Mouse (Mus musculus): Measurements from ENCODE around the gene Nmt1.

Gene Nmt1

DNA sequence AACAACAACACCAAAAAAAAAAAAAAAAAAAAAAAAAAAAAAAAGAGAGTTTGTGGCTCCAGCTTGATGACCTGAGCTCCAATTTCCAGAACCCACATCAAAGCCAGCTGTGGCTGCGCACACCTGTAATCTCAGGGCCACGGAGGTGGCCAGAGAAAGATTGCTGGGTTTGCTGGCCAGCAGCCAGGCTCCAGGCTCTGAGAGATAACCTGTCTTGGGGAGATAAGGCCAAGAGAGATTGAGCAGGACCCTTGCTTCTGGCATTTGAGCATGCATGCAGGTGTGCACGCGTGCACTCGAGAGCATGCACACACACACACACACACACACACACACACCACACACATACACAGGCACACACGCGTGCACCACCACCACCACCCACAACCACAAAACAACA, 65.3 kb downstream of the Nmt1 start:
- DNase-seq: no peak

DNA sequence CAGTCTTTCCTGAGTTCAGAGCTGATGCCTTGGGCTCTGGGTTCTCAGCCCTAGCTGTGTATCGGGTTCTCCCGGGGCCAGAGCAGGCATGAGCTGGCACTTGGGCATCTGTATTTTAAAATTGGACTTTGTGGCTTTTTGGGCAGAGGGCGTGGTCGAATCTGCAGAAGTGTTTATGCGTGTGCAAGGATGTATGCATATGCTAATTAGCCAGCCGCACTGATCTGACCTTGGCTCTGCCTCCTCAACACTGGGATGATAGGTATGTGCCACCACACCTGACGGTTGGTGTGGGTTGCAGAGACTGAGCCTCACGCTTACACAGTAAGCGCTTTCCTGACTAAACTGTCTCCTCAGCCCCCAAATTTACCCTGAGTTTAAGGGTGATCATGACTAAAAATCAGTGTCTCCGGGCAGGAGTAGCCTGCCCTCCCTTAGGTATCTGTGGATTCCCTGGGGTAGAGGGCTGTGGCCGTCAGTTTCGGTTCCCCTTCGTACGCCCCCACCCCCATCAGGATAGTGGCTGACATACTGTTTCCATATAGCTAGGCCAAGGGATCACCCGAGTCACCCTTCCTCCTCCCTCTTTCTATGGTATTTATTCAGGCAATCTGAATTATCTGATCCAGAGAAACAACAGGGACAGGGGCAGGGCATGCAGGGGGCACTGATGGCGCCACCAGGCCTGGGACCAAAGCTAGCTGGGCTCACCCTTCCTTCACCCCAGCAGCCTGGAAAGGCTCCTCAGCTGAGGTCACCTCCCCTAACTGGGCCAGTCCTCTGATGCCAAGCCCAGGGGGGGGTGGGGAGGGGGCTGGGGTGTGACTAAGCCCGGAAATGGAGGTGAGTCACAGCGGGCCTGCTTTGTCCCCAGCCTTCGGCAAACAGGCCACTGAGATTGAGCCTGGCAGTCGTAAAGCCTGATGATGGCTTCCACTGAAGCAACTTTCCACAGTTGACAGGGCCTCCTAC, 66.2 kb downstream of the Nmt1 start:
- no peak for DNase-seq

DNA sequence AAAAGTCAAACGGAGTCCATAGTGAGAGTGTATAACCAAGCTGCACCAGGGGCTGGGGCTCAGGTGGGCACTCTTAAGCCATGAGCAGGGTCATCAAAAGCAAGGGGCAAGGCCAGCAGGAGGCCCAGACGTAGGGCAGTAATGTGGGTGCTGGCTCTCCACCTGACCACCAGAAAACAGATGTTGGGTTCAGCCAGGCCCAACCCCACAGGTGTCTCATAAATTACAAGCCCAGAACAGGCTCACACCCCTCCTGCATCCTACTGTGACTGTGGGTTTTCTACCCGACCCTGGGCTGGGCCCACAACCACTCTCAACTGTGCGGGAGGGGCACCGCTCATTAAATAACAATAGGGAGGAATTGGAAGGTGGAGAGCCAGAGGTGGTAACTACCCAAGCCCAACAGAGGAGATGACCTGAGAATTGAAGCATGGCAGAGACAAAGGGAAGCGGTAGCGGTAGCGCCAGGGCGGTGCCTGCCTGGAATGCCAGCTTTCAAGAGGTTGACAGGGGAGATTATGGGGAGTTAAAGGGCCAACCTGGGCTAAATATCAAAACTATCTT, 67.2 kb downstream of the Nmt1 start:
- no peak for DNase-seq

DNA sequence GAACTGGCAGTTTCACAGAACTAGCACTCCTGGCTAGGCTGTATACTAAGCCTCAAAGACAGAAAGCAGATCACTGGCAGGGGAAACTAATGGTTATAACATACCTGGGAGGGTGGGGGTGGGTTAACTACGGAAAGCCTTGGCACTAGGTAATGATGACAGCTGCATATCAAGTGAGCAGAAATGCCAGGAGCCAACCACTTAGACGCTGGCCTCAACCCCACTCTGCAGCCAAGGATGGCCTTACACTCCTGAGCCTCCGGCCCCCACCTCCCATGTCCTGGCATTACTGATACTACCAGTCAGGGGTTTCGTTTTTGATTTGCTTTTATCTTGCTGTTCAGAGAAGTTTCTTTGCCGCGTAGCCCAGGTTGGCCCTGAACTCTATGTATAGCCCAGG, 67.8 kb downstream of the Nmt1 start:
- DNase-seq: no peak

DNA sequence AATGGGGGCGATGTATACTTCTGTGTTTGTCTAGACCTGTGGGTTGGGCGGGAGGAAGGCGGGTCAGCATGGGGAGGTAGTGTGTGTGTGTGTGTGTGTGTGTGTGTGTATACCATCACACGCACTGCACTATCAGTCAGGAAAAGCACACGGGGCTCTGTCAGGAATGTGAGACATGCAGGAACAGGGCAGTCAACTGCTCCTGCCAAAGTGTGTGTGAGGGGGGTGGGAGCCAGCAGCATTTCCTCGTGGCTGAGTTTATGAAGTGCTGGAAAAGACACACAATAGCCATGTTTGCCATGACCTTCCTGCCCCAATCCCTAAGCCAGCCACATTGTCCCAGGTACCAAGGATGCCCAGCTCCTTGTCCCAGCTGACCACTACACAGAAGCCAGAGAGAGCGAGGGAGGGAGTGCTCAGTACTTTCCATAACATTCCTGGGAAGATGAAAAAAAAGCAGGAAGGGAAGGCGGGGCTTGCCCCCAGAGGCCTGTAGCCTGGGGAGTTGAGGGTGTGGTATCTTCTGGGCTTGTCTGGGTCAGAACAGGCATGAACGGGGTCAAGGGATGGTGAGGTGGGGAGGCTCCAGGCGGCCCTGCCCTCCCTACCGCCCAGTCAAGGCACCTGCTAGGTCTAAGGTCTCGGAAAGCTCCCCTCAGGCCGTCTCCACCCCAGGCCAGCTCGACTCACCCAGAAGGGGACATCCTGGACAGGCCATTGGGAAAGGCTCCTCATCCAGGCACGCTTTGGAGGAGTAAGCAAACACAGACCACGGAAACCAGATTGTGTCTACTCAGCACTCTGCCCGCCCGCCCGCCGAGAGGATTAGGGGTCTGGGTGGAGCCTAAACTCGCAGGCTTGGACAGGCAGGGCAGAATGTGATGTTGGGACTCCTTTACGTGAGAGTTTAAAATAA, 69.2 kb downstream of the Nmt1 start:
- no peak for DNase-seq

DNA sequence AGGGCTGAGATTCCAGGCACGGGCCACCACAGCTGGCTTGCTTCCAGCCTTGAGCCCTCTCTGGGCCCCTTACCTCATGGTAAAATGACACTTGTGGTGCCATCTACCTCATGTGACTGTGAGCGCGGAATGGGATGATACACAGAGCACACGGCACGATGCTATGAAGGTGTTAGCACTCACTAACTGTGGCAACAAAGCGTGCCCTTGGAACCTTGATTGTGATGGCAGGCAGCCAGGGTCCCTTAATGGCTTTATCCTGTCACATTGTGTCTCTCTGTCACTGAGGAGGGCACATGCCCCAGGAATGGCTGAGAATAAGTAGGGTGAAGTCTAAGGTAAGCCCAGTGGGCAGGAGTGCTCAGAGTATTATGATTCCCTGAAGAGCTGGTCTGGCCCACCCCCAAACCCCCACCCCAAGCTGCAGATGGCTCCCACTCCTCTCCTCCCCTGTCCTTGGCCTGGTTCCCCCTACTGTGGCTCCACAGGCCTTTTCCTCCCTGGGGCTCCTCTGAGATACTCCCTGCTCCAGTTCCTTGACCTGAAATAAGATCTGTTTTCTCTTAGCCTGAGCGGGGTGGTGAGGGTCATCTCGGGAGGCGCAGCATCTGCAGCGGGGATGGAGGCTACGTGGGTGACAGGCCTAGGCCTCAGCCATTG, 70.7 kb downstream of the Nmt1 start:
- no peak for DNase-seq

DNA sequence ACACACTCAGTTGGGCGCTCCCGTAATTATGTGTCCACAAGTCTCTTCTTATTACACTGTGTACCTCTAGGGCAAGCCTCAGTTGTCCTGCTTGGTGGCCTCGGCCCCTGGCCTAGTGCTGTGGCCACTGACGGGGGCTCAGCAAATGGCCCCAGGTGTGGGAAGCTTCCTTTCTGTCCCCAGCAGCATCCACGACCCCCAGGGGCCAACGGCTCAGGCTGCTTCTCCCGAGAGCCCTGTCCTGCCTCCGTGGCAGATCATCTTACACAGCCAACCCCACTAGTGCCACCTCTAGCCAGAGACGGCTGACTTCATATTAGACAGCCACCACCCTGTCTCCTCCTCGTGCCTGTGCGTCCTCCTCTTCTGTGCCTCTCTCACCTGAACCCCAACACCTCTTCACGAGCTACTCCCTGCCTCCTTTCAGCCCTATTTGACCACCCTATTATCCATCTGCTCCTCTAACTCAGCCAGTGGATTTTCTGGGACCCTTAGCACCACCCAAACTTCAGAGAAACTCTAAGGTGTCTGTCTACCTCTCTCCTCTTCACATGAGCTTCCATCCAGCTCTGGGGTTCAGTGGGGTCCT, 71.5 kb downstream of the Nmt1 start:
- no peak for DNase-seq

DNA sequence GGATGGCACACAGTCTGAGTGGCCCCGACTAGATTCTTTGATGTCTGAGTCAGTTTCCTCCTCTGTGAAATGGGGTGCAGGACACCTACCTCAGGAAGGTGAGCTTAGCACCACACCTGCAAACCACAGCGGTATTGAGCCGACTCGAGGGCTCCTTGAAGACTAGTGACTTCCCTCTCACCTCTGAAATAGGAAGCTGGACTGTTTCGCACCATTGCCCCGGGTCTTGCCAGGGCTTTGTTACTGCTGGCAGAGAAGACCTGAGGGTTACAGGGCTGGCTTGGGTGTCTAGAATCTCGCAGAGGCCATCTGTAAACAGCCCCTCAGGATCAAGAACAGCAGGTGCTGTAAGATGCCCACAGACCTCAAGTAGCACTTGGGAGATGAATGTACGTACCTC, 72.4 kb downstream of the Nmt1 start:
- no peak for DNase-seq

DNA sequence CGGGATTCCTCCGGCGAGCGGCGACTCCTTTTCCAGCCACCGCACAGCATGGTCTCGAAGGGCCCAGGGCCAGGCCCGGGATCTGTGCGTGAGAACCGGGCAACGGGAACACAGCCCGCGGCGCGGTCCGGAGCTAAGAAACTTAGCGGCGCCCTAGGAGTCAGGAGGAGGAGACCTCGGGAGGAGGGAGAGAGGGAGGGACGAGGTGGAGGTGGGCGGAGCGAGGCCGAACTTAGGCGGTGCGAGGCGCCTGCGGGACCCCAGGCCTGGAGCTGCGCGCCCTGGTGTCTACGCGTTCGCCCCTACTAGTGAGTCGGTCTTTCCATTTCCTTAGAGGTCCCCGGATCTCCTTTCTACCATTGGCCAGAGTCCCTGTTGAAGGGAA, 73.5 kb downstream of the Nmt1 start, which contains the start of the genes Plcd3 and Acbd4:
Plcd3 (minus strand) TSS at position 178 of the 385 bp plus-strand sequence.
Acbd4 (plus strand) TSS at position 202 of the 385 bp plus-strand sequence.
- peak; percentile 55 to 71 for DNase-seq

DNA sequence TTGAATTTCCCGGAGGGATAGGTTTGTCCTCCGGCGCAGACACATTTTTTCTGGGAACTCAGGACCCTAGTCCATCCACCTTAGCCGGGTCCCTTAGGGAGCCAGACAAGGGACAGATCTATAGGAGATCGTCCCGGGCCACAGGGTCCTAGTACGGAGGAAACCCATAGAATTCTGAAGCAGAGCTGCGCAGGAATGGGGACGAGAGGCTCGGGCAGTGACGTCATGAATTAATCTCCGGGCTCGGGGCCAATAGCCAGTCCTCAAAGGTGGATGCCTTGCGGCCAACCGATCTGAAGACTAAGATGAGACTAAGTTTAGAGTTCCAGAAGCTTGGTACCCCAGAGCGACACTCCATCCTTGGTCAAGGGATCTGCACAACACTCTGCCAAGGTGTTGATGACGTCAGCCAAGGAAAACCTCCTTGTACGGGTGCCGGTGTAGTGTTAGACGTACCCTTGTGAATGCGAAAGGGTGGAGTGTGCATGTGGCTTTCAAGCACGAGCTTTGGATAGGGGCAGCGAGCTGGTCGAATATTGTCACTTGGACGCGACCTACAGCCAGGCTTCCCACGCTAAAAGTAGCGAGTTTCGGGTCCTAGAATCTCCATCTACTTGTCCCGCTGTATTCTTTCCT, 74.0 kb downstream of the Nmt1 start:
- peak in 1 of 2 experiments; percentile 33 for DNase-seq

DNA sequence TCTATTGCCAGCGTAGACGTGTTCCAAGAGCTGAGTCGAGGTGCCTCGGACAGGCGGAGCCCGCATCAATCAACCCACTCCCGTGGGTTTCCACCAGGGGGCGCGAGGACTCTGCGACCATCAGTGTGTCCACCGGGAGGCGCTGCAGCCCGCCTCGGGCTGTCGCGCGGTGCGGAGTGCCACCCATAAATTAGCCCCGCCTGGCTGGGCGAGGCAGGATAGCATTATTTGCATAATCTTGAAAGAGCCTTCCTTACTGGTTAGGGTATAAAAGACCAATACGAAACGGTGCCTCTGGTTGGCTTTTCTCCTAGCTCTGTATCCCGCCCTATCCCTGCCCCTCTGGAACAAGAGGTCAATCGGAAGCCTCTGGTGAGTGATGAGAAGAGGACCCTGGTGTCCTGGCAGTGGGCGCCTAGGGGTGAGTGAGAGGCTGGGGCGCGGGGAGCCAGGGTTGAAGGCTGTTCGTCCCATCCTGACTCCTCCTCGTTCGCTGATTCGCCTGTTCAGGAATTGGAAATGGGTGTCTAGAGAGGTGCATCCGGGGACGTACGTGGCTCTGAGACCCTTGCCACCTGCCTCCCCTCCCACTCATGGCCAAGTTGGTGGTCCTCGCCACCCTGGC, 74.8 kb downstream of the Nmt1 start:
- peak; percentile 93 to 97 for DNase-seq

DNA sequence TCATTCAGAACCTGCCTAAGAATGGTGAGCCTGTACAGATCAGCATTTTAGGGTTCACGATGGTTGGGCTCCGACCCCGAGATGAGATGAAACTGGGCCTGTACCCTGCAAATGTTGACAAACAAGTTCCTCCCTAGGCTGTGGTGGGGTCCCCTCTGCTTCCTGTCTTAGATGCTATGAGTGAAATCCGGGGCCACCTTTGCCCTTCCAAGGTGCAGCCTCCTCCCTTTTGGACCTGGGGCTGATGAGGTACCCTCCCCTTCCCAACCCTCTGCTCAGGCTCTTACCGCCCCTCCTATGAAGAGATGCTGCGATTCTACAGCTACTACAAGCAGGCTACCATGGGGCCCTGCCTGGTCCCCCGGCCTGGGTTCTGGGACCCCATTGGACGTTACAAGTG, 75.6 kb downstream of the Nmt1 start:
- DNase-seq: peak in 1 of 2 experiments; percentile 44

DNA sequence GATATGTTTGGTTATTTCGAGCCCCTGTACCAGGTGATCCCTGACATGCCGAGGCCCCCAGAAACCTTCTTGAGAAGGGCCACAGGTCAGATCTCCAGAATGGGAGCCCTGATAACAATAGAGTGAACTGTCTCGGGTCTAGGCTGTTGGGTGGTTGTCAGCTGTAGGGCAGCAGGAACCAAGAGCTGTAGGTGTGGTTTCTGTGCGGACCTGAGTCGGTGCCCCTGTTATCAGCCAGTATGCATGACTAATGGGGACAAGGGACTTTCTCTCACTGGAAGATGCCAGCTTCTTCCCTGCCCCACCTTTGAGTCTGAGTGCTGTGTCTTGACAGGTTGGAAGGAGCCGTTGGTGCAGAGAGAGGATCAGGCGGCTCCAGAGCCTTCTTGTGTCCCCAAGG, 76.5 kb downstream of the Nmt1 start:
- no peak for DNase-seq

DNA sequence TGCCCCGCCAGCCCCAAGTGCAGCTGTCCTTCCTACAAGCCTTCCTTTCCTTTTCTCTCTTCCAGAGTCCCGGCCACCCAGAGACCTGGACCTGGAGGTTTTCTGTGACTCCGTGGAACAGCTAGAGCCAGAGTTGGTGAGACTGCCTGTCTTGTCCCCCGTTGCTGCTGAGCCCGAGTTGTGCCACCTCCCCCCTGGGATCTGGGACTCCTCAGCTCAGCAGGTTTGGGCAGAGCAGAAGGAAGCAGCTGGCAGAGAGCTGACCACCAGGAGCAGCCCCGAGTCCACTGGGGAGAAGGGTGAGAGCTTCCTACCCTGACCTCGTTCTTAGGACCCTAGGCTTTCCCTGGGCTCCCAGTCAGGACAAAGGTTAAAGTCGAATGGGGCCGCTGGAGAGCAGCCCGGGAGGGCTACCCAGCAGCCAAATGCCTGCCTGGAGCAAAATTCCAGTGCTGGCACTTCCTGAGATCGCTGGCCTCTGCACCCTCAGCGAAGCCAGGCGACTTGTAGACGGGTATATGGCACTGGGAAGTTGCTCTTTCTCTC, 77.3 kb downstream of the Nmt1 start:
- DNase-seq: no peak

DNA sequence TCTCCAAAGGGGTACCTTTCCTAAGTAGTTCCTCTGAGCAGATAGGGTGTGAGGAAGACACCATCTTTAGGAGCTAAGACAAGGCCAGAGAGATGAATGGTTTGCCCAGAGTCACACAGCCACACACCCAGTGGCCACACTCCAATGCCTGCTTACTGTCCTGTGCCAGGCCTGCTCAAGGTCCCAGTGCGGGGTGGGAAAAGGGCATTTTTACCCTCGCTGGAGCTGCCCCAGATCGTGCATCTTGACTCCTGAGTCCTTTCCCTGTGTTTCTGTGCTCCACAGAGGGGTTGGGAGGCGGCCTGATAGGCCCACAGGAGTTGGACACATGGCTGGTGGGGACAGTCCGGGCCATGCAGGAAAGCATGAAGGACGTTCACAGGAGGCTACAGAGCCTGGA, 77.8 kb downstream of the Nmt1 start:
- no peak for DNase-seq

DNA sequence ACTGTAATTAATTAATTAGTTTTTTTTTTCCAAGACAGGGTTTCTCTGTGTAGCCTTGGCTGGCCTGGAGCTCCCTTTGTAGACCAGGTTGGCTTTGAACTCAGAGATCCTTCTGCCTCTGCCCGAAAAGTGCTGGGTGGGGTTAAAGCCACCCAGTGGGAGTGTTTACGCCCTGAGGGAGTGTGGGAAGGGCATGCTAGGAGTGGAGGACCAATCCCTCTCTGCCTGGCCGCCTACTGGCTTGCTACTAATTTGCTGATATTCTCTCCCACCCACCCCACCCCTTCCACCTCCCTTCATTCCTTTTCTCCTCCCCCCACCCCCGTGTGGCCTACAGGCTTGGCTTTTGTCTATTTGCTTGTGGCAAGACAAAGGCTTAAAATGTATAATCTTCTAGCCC, 78.4 kb downstream of the Nmt1 start:
- no peak for DNase-seq

DNA sequence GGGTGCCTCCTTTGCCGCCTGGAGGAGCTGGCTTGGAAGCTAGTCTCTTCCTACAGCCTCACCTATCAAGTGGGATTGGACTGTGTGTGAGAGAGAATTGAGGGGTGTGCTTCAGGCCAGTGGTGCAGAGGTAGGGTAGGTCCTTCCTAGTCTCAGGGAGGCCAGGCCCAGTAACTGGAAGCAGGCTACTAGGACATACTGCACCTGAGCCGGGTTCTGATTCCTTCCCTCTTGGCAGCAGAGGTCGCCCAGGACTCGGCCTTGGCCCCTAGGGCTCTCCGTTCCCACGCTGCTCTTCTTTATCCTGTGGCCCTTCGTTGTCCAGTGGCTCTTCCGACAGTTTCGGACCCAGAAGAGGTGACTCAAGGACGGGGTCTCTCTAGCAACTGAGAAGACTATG, 83.3 kb downstream of the Nmt1 start:
- no peak for DNase-seq

DNA sequence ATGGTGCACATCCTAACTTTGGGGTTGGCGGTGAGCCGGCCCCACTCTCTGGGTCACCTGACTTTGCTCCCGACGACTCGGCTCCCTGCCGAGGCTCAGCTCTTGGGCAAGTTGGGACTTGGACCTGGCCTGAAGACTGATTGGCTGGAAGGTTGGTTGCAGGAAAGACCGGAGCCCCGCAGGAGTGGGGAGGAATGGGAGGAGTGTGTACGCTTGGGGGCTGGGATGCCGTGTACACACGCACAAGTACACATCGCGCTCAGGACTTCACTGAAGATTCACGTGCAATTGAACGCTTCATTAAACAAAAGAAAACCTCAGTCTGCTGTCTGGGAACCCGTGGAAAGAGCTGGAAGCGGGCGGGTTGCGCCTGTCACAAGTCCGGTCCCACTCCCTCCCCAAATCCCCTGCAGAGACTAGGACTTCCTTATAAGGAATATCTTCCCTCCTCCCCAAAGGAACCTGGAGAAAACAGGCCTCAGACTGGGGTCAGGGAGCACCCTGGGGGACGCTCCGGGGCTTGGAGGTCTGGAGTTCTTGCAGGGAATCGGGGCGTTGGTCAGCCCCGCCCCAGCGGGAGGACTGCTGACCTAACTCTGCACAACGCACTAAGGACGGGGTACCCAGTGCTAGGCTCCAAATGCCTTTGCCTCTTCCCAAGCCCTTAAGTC, 84.0 kb downstream of the Nmt1 start:
- DNase-seq: peak in 1 of 2 experiments; percentile 27

DNA sequence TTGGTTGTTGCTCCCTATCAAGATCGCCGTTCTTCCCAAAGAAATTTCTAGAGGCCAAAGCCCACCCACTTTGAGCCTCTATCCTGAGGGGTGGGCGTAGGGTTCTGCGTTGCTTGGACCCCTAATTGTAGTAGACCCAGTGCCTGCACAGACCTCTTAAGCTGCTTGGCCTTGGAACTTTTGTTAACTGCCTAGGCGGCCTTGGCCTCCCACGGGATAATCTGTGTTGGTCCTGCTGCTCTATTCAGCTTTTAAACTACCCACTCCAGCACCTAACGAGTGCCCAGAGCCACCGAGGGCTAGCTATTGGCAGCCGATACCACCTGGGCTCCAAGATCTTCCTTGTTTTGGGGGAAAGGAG, 84.5 kb downstream of the Nmt1 start:
- DNase-seq: no peak

DNA sequence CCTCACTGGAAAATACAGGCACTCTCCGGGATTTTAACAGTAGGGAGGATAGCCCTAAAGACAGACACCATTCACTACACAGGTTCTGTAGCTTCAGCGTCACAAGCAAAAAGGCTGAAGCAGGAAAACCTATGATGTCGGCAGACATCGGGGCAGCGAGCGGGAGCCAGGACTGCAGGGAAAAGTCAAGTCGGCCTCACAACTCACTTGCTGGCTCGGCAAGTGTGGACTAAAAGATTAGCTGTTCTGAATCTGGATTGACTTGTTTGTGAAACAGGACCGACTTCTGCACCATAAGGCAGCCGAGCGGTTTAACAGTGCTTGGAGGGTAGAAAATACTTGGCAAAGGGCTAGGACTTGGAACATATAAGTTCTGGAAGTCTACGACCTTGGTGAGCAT, 85.0 kb downstream of the Nmt1 start:
- no peak for DNase-seq
